Mouse (Mus musculus): Measurements from ENCODE around the gene Fkbp6.

GRCm38 (mm10) chr5:135380681-135381080, 30.8 kb upstream of the Fkbp6 start:
- no peak for TF ChIP-seq CTCF (IDR thresholded peaks at IDR 0.05; ENCODE audit: borderline replicate concordance, extremely low read depth, insufficient read depth, insufficient read length)
- TF ChIP-seq POLR2A (IDR thresholded peaks at IDR 0.05; ENCODE audit: borderline replicate concordance, extremely low read depth, insufficient read depth, insufficient read length, poor library complexity, severe bottlenecking), result no peak

Data from brain, embryonic 14.5 days (tissue).